Mouse (Mus musculus): Measurements from ENCODE around the gene Tmem235.
"Not testable (repeated sequence)": the region's sequence is repeated elsewhere in the genome, so short reads cannot be mapped to it uniquely, and the experiment has no call there.

Gene Tmem235

DNA sequence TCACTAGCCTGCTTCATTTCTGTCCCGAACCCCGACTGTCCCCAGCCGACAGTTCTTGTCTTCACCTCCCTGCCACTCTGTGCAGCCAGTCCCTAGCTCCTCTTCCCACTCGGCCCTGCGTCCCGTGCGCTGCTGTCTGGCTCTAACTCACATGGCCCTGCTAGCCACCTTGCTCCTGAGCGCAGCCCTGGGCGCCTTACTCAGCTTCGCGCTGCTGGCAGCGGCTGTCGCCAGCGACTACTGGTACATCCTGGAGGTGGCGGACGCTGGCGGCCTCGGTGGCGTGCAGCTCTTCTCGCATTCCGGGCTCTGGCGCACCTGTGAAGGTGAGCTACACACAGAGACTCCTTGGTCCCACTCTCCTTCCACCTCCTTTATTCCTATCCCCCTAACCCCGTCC is at the start of gene Tmem235:
Tmem235 (plus strand) TSS at position 152 of the 400 bp plus-strand sequence.
- DNase-seq (ENCODE audit: low spot score in 2 of 2): no peak

GRCm38 (mm10) chr11:117813867-117814266 is 46.7 kb upstream of the Tmem235 start:
- DNase-seq (ENCODE audit: low spot score in 2 of 2): no peak

DNA sequence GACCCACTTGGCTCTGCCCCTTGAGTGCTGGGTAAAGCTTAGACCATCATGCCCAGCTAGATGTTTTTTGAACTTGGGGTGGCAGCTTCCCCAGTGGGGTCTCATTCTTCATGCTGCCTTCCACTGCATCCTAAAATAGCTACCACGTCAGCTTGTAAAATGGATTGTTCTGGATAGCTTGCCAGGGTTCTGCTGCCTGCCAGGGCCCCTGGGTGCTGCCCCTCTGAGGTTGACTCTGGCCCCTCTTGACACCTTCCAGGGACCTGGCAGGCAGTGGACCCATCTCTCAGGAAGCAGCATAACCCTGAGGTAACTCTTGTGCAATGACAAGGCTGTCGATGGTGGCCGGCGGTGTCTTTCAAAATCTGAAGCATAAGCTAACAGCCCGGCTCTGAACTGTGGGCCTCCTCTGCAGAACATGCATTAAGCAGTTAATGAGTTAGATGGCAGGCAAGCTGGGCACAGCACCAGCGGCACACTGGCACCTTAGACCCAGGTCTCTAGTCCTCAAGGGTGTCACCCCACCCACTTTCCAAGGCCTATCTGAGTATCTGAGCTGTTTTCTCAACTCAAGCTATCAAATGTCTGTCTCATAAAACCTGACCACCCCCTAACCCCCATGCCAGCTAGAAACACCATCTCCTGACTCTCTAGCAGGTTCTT is 45.7 kb upstream of the Tmem235 start:
- no peak for DNase-seq (ENCODE audit: low spot score in 2 of 2)

- not testable (repeated sequence) for DNase-seq (ENCODE audit: low spot score in 2 of 2)
Measured at GRCm38 (mm10) chr11:117815850-117816249, 44.7 kb upstream of the Tmem235 start.

GRCm38 (mm10) chr11:117816389-117816996 is 44.1 kb upstream of the Tmem235 start:
- no peak for DNase-seq (ENCODE audit: low spot score in 2 of 2)

DNA sequence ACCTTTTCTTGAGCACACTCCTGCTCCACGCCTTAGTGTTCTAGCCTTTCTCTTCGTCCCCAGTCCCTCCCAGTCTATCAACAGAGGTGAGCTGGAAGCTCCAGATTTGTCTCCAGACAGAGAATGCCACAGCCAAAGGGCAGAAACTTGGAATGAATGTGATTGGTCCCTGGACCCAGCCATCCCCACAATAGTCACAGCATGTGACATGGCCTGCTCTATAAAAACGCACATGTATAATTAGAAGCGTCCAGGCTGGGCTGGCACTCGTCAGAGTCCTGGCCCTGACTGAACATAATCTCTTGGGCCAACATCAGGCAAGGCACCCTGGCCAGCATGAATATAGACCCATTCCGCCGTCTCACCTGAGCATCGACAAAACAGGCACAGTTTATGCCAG is 41.5 kb upstream of the Tmem235 start:
- no peak for DNase-seq (ENCODE audit: low spot score in 2 of 2)

- DNase-seq (ENCODE audit: low spot score in 2 of 2): no peak
Measured at GRCm38 (mm10) chr11:117820173-117820572, 40.4 kb upstream of the Tmem235 start.

DNA sequence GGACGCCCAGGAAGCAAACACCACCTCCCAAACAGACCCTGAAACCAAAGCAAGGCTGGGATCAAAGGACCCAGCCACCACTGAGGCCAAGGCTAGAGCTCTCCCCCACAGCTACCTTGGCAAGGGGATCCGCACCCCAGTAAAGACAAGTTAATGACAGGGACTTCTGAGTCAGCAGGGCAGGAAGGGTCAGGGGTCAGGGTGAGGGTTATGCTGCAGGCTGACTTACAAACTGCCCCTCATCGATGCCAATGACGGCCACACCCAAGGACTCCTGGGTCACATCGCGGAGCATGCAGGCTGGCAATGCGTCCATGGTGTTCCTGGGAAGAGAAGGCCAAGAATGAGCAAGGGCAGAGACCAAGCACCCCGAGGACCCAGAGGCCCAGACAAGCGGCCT is 38.7 kb upstream of the Tmem235 start:
- no peak for DNase-seq (ENCODE audit: low spot score in 2 of 2)

GRCm38 (mm10) chr11:117822728-117823241 is 37.8 kb upstream of the Tmem235 start:
- no peak for DNase-seq (ENCODE audit: low spot score in 2 of 2)

DNA sequence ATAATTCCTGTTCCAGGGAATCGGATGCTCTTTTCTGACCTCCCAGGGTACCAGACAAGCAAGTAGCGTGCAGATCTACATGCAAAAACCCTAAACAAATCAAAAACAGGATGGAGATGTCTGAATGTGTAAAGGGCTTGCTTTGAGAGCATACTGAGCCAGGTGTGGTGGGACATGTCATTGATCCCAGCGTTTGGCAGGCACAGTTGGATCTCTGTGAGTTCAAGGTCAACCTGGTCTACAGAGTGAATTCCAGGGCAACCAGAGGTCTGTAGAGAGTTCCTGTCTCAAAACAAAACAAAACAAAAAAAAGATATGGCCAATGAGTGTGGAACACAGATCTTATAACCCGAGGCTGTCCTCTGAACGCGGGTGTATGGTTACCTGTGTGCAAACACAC is 37.1 kb upstream of the Tmem235 start:
- DNase-seq (ENCODE audit: low spot score in 2 of 2): no peak

- DNase-seq (ENCODE audit: low spot score in 2 of 2): peak; percentile 68 to 82
Measured at GRCm38 (mm10) chr11:117824060-117824969, 36.2 kb upstream of the Tmem235 start.

- peak; percentile 59 to 64 for DNase-seq (ENCODE audit: low spot score in 2 of 2)
Measured at GRCm38 (mm10) chr11:117825333-117826101, 35.0 kb upstream of the Tmem235 start, which contains the start of the genes Afmid and Tk1. Gene Afmid, plus strand, starts transcription at chr11:117825924. Gene Tk1, minus strand, starts transcription at chr11:117826092.

- DNase-seq (ENCODE audit: low spot score in 2 of 2): no peak
Measured at GRCm38 (mm10) chr11:117826164-117826563, 34.4 kb upstream of the Tmem235 start.

GRCm38 (mm10) chr11:117826916-117827315 is 33.6 kb upstream of the Tmem235 start:
- no peak for DNase-seq (ENCODE audit: low spot score in 2 of 2)

- DNase-seq (ENCODE audit: low spot score in 2 of 2): no peak
Measured at GRCm38 (mm10) chr11:117827386-117827785, 33.2 kb upstream of the Tmem235 start.

- DNase-seq (ENCODE audit: low spot score in 2 of 2): peak; percentile 60 to 69
Measured at GRCm38 (mm10) chr11:117828149-117828887, 32.2 kb upstream of the Tmem235 start.

DNA sequence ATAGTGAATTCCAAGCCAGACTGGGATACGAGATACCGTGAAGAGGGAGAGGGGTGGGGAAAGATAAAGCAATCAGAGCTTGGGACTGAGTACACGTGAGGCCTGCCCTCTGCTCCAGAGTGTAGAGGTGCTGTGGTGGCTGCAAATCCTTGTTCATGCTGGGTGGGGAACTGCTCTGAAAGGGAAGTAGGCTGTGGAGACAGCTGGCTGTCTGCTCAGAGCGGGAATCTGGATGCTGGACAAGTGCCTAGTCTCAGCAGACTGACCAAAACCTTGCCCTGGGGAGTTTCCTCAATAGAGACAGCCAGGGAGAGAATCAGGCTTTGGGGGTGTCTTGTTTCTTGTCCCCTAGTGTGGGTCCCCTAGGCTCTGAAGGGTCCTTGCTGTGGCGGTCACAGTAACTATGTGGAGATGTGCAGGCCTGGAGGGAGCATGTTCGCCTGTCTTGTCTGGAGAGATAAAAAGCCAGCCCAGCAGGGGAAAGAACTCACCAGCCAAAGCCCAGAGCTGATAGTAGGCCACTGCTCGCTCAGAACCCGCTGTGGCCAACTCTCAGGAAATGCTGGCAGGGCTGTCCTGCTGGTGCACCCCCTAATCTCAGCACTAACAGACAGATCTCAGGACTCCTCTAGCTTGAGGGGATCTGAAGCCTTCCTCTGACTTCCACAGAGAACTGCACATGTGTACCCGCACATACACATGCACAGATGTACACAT is 31.5 kb upstream of the Tmem235 start:
- DNase-seq (ENCODE audit: low spot score in 2 of 2): no peak

DNA sequence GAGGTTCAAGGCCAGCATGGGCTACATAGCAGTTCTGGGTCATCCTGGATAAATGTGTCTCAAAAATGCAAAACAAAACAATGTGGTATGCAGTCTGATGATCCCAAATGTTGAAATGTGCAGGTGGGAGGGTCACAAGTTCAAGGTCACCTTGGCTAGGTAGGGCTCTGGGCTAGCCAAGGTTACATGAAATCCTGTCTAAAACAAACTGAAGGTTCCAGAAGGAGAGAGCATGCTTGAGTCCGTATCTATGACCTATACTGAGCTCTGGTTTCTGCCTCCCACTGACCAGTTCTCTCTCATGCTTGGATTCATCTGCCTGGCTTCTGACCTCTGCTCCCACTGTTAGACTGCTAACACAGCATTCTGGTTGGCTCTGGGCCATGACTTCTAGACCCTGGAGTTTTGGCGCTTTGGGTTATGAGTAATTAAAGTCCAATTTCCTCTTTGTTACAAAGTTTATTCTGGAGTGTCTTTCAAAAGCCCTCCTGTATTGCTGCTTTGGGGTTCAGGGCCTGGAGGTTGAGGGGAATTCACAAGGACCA is 30.8 kb upstream of the Tmem235 start:
- no peak for DNase-seq (ENCODE audit: low spot score in 2 of 2)

DNA sequence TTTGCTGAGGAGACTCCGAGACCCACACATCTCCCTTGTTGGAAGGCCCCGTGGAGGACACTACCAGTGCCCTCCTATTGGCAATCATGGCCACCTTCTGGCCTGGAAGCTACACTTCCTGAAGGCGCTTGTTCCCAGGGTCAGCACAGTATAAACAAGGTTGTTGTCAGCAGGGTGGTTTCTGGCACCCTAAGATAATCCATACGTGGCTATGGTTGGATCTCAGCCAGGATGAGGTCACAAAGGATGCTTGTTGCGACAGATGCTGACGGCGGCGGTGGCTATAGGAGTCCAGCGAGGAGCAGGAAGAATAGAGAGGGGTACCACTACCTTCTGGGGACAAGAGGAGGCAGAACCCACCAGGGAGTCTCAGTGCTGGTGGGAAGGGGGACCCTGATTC is 30.2 kb upstream of the Tmem235 start:
- DNase-seq (ENCODE audit: low spot score in 2 of 2): peak; percentile 59 to 67

Measured in spleen, postnatal 14 days (tissue).